Mouse (Mus musculus): ENCODE data around the gene Agbl3.

DNA sequence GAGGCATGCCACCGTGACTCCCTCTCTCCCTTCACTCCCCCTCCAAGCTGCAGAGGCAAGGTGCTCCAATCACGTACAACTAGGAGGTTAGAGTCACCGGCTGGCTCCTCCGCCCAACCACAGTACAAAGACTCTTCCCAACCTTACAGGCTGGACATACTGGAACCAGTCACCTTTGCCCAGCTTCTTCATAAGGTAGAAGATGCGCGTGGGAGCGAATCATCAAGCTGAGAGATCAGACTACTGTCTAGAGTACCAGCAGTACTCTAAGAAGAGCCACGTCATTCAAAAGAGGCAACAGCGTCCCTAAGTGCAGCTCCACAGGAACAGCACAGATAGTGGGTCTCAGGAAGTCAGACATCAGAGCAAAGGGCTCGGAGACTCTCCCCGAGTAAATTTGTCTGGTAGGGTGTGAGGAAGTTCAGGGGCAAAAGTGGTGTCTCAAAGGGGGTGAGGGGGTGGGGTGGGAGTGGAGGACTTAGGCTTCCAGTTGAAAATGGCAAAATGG, 81.4 kb downstream of the Agbl3 start:
- no peak for TF ChIP-seq CTCF (IDR thresholded peaks at IDR 0.05; ENCODE audit: low read depth, low read length)
- no peak for TF ChIP-seq EP300 (IDR thresholded peaks at IDR 0.05; ENCODE audit: insufficient read depth, low read depth, low read length)
- TF ChIP-seq POLR2A (IDR thresholded peaks at IDR 0.05; ENCODE audit: insufficient read depth, low read length) = no peak

Measured in ES-Bruce4 (cell line).